Mouse (Mus musculus) megakaryocyte, embryonic 14.5 days (primary cell): ENCODE measurements at regions not wholly inside any gene's neighbourhood (a gene's known extent, or its start where the extent isn't known, plus 50 kb on each side); places are given as distances from the start of the nearest gene placed in this dataset.

Source experiments
- FLI1 ChIP-seq: IDR thresholded peaks from 2 replicates; pipeline ENCODE4 v1.6.1; 2012; ENCODE audit warnings: low read length, inconsistent platforms, mixed read lengths
- GATA1 ChIP-seq: IDR thresholded peaks from 3 replicates; pipeline ENCODE4 v1.6.1; 2012; ENCODE audit warnings: mixed read lengths, low read length, inconsistent platforms, borderline replicate concordance

DNA sequence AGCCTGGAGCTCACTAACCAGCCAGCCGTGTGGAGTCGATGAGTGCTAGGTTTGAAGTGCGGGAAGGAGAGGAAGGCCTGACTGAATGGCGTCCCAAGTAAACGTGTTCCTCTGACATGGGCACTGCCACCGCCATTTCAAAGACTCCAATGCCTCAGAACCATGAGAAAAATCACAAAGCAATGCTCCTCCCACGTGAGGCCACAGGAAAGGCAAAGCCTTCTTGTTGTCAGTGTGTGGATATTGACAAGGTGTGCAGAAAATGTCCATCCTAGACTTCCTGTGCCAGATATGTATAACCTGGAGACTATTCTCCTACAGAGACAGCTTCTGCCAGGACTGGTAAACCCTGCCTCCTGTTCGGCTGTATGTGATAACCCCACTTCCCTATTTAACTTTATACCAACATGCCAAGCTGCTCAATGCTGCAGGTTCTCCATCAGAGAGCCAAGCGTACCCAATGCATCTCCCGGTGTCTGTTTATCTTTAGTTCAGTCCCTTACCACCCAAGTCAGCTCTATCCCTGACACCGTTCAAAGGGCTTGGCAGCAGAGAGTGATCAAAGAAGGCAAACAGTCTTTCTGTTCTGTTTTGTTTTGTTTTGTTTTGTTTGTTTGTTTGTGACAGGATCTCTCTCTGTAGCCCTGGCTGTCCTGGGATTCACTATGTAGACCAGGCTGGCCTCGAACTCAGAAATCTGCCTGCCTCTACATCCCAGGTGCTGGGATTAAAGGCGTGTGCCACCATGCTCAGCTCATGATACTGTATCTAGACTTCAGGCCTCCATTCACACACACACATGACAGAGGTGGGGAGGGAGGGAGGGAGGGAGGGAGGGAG, 124.8 kb upstream of the Tbl1xr1 start:
- TF ChIP-seq GATA1 (no peak), FLI1 (no peak)
